Mouse (Mus musculus) left cerebral cortex, adult 18-20 months (tissue): ENCODE results near the gene Kcnj9. TPM values are rescaled to one million over a fixed set of nuclear protein-coding genes. Genes with fewer than 3 reads are reported as not detected.

ENCODE experiments used
- total RNA-seq, 2 experiments: library from RNA; stranded (reverse); gene quantifications; 2 replicates each; pipeline ENCODE4 v1.2.3; 2021

The Kcnj9 gene
- total RNA-seq, 2 experiments from 2014 or later: 132 to 133 TPM

Other genes starting within 250 kb of the Kcnj9 start
- 100 to 1,000 TPM; 147 to 151 TPM for gene Copa, start 246.8 kb downstream of the Kcnj9 start, total RNA-seq
- gene Ncstn, start 246.5 kb downstream of the Kcnj9 start, total RNA-seq: 10 to 100 TPM; 56.6 to 59.3 TPM
- 10 to 100 TPM; 87.3 to 87.5 TPM for gene Pex19, start 202.6 kb downstream of the Kcnj9 start, total RNA-seq
- 100 to 1,000 TPM; 117 TPM for gene Dcaf8, start 181.2 kb downstream of the Kcnj9 start, total RNA-seq
- 100 to 1,000 TPM; 412 to 456 TPM for gene Pea15a, start 122.5 kb downstream of the Kcnj9 start, total RNA-seq
- under 1 TPM in 1 of 2 experiments, not detected in 1; 0.63 TPM for gene Casq1, start 109.5 kb downstream of the Kcnj9 start, total RNA-seq
- gene Atp1a4, start 70.9 kb downstream of the Kcnj9 start, total RNA-seq: not detected
- 100 to 1,000 TPM; 278 to 283 TPM for gene Igsf8, start 67.7 kb downstream of the Kcnj9 start, total RNA-seq
- gene Atp1a2, start 31.3 kb downstream of the Kcnj9 start, total RNA-seq: 100 to 1,000 TPM; 588 to 687 TPM
- gene Kcnj10, start 11.9 kb upstream of the Kcnj9 start, total RNA-seq: 10 to 100 TPM; 67.5 to 87.1 TPM
- gene Pigm, start 47.2 kb upstream of the Kcnj9 start, total RNA-seq: 1 to 10 TPM; 7.9 to 8.6 TPM
- gene Slamf9, start 146.0 kb upstream of the Kcnj9 start, total RNA-seq: 1 to 10 TPM in 1 of 2 experiments, under 1 TPM in 1; 0.61 to 1.0 TPM
- 1 to 10 TPM; 6.3 to 7.0 TPM for gene Igsf9, start 152.5 kb upstream of the Kcnj9 start, total RNA-seq
- gene Tagln2, start 170.7 kb upstream of the Kcnj9 start, total RNA-seq: 10 to 100 TPM in 1 of 2 experiments, 1 to 10 TPM in 1; 8.2 to 12.3 TPM
- gene Cfap45, start 191.5 kb upstream of the Kcnj9 start, total RNA-seq: 1 to 10 TPM; 2.9 to 4.2 TPM
- gene Vsig8, start 226.6 kb upstream of the Kcnj9 start, total RNA-seq: under 1 TPM; 0.21 to 0.23 TPM